Mouse (Mus musculus): ENCODE data around the gene Slc48a1. TPM values are rescaled to one million over a fixed set of nuclear protein-coding genes. Genes with fewer than 3 reads are reported as not detected.

Gene Slc48a1
- polyA plus RNA-seq, 1 experiment: 52.7 TPM

DNA sequence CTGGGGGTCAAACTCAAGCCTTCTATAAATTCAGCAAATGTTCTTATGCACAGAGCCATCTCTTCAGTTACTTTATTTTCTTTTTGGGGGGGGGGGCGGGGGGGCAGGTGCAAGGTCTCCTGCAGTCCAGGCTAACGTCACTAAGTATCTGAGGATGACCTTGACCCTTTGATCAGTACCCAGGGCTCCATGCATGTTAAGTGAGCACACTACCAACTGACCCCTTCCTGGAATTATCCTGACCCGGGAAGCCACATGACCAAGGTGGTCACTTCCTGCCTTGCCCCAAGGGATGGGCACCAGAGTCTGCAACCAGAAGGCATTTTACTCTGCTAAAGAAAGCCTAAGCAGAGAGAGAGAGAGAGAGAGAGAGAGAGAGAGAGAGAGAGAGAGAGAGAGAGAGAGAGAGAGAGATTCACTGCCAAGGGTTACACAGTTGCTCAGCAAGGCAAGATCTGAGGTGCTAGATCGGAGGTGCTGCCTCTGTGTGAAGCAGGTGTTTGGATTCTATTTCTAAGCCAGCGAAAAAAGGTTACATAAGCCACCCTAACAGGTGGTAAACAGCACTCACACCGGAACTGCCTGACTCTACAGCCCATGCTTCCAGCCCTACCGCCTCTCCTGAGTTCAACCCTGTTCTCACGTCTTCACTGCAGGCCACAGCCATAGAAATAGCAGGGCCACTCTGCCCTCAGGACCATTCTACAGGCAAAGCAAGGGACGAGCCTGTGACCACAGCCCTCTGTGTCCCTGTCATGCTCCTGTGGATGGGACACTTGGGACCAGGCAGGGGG, 14.9 kb upstream of the Slc48a1 start:
- TF ChIP-seq TCF12 (IDR thresholded peaks at IDR 0.05; ENCODE audit: insufficient read depth, poor library complexity, severe bottlenecking): no peak
- TF ChIP-seq MYOG (IDR thresholded peaks at IDR 0.05; ENCODE audit: control insufficient read depth in 1 of 3, insufficient read depth in 1 of 3, insufficient read length in 2 of 3, low read depth in 2 of 3): no peak
- no peak for TF ChIP-seq POLR2A (IDR thresholded peaks at IDR 0.05; ENCODE audit: insufficient read length, low read depth)
- Histone ChIP-seq H3ac (ENCODE audit: control insufficient read depth, insufficient read length) (no peak overlapping the region), H3K79me2 (ENCODE audit: control insufficient read depth, insufficient read depth) (no peaks in the 10 kb centered on the region), H3K4me2 (ENCODE audit: low read depth) (no peak overlapping the region), H3K4me3 (no peak overlapping the region), H3K27me3 (ENCODE audit: control insufficient read depth, insufficient read depth, insufficient read length) (peaks cover 47% of the 10 kb centered on the region), H3K36me3 (ENCODE audit: control insufficient read depth, insufficient read depth) (no peaks in the 10 kb centered on the region)

DNA sequence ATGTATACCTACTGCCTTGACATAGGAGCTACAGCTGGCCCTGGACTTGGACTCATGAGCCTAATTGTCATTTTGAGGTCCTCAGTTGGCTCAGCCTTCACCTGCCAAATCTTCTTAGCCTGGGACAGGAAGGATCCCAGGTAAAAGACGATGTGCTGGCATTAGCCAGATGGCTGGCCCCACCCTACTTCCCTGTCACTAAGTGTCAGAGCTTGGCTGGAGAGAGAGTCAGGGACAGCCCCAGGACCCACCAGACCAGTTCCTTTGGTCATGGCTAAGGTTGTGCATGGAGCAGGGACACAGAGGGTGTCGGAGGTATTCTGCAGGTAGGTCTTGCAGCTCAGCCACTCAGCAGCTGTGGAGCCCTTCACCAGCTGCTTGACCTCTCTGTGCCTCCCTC, 13.8 kb upstream of the Slc48a1 start:
- no peak overlapping the region for H3K4me3 ChIP-seq
- no peaks in the 10 kb centered on the region for H3K36me3 ChIP-seq (ENCODE audit: control insufficient read depth, insufficient read depth)
- no peaks in the 10 kb centered on the region for H3K79me2 ChIP-seq (ENCODE audit: control insufficient read depth, insufficient read depth)
- no peak overlapping the region for H3ac ChIP-seq (ENCODE audit: control insufficient read depth, insufficient read length)
- TF ChIP-seq TCF3 (IDR thresholded peaks at IDR 0.05; ENCODE audit: insufficient read length, low read depth) (no peak), SRF (IDR thresholded peaks at IDR 0.05; ENCODE audit: control insufficient read depth, insufficient read length, low read depth) (no peak), REST (IDR thresholded peaks at IDR 0.05; ENCODE audit: insufficient read depth, insufficient read length) (no peak), MYOG (IDR thresholded peaks at IDR 0.05; ENCODE audit: control insufficient read depth in 1 of 3, insufficient read depth in 1 of 3, insufficient read length in 2 of 3, low read depth in 2 of 3) (no peak), POLR2AphosphoS2 (IDR thresholded peaks at IDR 0.05; ENCODE audit: insufficient read length, low read depth) (no peak), POLR2A (IDR thresholded peaks at IDR 0.05; ENCODE audit: insufficient read length, low read depth) (no peak), TCF12 (IDR thresholded peaks at IDR 0.05; ENCODE audit: insufficient read depth, poor library complexity, severe bottlenecking) (no peak), MYOD1 (IDR thresholded peaks at IDR 0.05; ENCODE audit: control insufficient read depth in 1 of 3, insufficient read length in 2 of 3, low read depth in 2 of 3) (no peak), E2F4 (IDR thresholded peaks at IDR 0.05; ENCODE audit: insufficient read depth) (no peak), USF1 (IDR thresholded peaks at IDR 0.05; ENCODE audit: low read depth) (no peak), CEBPB (IDR thresholded peaks at IDR 0.05; ENCODE audit: insufficient read depth, poor library complexity, severe bottlenecking) (no peak), MAX (IDR thresholded peaks at IDR 0.05; ENCODE audit: low read depth) (no peak)
- no peak overlapping the region for H3K4me2 ChIP-seq (ENCODE audit: low read depth)
- peaks cover 36% of the 10 kb centered on the region for H3K27me3 ChIP-seq (ENCODE audit: control insufficient read depth, insufficient read depth, insufficient read length)

DNA sequence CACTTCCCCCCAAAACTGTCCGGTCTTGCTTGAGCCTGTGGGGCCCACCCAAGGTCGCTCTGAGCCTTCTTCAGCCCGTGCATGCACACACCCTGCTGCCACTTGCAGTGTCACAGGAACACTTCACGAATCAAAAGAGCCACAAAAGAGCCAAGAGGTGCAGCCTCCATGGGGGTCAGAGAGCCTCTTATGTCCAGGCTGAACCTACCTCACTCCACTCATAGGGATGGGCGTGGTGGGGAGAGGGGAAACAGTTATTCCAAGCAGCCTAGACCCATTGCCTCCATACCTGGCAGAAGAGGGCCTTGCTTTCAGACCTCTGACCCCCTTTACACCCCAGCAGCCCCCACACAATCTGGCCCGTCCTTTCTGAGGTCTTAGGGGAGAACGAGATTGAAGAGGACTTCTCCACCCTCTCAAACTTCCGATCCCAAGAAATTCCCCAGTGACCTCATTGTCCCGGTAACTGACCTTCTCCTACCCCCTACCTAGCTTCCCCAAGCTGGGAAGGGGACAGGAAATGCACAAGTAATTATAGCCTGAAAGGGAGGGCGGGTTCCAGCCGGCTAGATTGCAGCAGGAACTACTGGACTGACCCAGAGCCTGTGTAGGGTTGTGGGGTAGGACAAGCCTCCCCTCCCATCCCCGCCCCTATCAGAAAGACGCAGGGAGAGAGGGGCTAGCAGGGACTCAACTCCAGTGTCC, 13.1 kb upstream of the Slc48a1 start:
- TF ChIP-seq REST (IDR thresholded peaks at IDR 0.05; ENCODE audit: insufficient read depth, insufficient read length) (no peak), USF1 (IDR thresholded peaks at IDR 0.05; ENCODE audit: low read depth) (no peak), SRF (IDR thresholded peaks at IDR 0.05; ENCODE audit: control insufficient read depth, insufficient read length, low read depth) (no peak), E2F4 (IDR thresholded peaks at IDR 0.05; ENCODE audit: insufficient read depth) (no peak), MYOG (IDR thresholded peaks at IDR 0.05; ENCODE audit: control insufficient read depth in 1 of 3, insufficient read depth in 1 of 3, insufficient read length in 2 of 3, low read depth in 2 of 3) (no peak), POLR2AphosphoS2 (IDR thresholded peaks at IDR 0.05; ENCODE audit: insufficient read length, low read depth) (no peak), MYOD1 (IDR thresholded peaks at IDR 0.05; ENCODE audit: control insufficient read depth in 1 of 3, insufficient read length in 2 of 3, low read depth in 2 of 3) (no peak)
- Histone ChIP-seq H3K27me3 (ENCODE audit: control insufficient read depth, insufficient read depth, insufficient read length) (peaks cover 40% of the 10 kb centered on the region), H3K36me3 (ENCODE audit: control insufficient read depth, insufficient read depth) (no peaks in the 10 kb centered on the region), H3K79me2 (ENCODE audit: control insufficient read depth, insufficient read depth) (no peaks in the 10 kb centered on the region), H3ac (ENCODE audit: control insufficient read depth, insufficient read length) (no peak overlapping the region), H3K4me2 (ENCODE audit: low read depth) (no peak overlapping the region), H3K4me3 (no peak overlapping the region)

DNA sequence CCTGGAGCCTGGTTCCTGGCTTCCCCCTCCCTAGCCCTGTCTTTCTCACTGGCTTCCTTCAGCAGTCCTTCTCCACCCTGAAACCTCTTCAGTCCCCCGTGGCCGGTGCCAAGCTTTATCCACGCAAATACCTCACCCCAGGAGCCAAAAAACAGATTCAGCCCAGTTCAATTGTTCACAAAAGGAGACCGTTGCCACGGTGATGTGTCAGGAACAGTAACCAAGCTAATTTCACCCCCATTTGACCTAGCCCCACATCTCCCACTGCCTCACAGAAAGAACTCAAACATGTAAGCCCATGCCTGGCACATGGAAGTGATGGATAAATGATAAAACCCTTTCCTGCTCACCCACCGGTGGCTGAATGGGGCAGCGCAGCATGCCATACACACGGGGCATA, 12.1 kb upstream of the Slc48a1 start:
- H3K4me3 ChIP-seq: no peak overlapping the region
- peak overlapping the region; percentile 7 for H3K4me2 ChIP-seq (ENCODE audit: low read depth)
- peaks cover 36% of the 10 kb centered on the region for H3K27me3 ChIP-seq (ENCODE audit: control insufficient read depth, insufficient read depth, insufficient read length)
- no peaks in the 10 kb centered on the region for H3K36me3 ChIP-seq (ENCODE audit: control insufficient read depth, insufficient read depth)
- TF ChIP-seq MYOG (IDR thresholded peaks at IDR 0.05; ENCODE audit: control insufficient read depth in 1 of 3, insufficient read depth in 1 of 3, insufficient read length in 2 of 3, low read depth in 2 of 3) (no peak), POLR2A (IDR thresholded peaks at IDR 0.05; ENCODE audit: insufficient read length, low read depth) (no peak), MYOD1 (IDR thresholded peaks at IDR 0.05; ENCODE audit: control insufficient read depth in 1 of 3, insufficient read length in 2 of 3, low read depth in 2 of 3) (no peak), USF1 (IDR thresholded peaks at IDR 0.05; ENCODE audit: low read depth) (no peak), SRF (IDR thresholded peaks at IDR 0.05; ENCODE audit: control insufficient read depth, insufficient read length, low read depth) (no peak), REST (IDR thresholded peaks at IDR 0.05; ENCODE audit: insufficient read depth, insufficient read length) (no peak), MAX (IDR thresholded peaks at IDR 0.05; ENCODE audit: low read depth) (no peak), TCF12 (IDR thresholded peaks at IDR 0.05; ENCODE audit: insufficient read depth, poor library complexity, severe bottlenecking) (no peak)
- no peaks in the 10 kb centered on the region for H3K79me2 ChIP-seq (ENCODE audit: control insufficient read depth, insufficient read depth)
- no peak overlapping the region for H3ac ChIP-seq (ENCODE audit: control insufficient read depth, insufficient read length)

Measured in myocyte (in vitro differentiated cells).